Mouse (Mus musculus) small intestine, adult 10 weeks (tissue): ENCODE measurements around the gene Tmem200c. TPM values are rescaled to one million over a fixed set of nuclear protein-coding genes. Genes with fewer than 3 reads are reported as not detected.

Source experiments
- polyA plus RNA-seq: library from polyadenylated mRNA; stranded (reverse); fragments of 350-450 nt; fragmentation: Illumina TruSeq; extraction: RNeasy Lipid Tissue Mini Kit (QIAGEN cat#74804); gene quantifications from one replicate; pipeline ENCODE4 v1.2.3, GENCODE M21; 2014; ENCODE audit warnings: low replicate concordance

The Tmem200c gene
- polyA plus RNA-seq, result not detected

DNA sequence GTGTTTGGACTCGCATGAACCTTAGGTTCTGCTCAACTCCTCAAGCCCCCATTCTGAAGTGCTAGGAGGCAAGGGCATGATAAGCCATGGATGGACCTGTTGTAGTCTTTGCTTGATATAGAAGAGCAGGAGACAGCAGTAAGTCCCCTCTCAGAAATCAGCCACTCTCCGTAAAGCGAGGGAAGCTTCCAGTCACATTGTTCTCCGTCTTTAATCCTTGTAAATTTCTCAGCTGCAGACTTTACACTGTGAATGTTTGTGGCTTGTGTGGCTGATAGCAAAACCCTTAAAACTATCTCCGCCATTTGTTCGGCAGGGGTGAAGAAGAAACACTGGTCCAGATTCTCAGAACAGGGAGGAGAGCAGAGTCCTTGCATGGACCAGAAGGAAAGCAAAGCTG lies at the start of gene Tmem200c:
Gene Tmem200c (plus strand): TSS at position 301 of the 400 bp plus-strand sequence.

Other genes starting within 250 kb of the Tmem200c start
- 711 TPM for gene Epb41l3, start 249.1 kb downstream of the Tmem200c start, polyA plus RNA-seq